Mouse (Mus musculus): ENCODE data around the gene Zfp112. TPM values are rescaled to one million over a fixed set of nuclear protein-coding genes. Genes with fewer than 3 reads are reported as not detected.

The Zfp112 gene
- polyA plus RNA-seq, 1 experiment from 2014 or later: 4.5 TPM

Other genes starting within 250 kb of the Zfp112 start
- gene Vmn1r177, start 245.9 kb upstream of the Zfp112 start, polyA plus RNA-seq (2015; fragmentation: Nextera tagmentation; extraction: Ambion mirVana): not detected in 2 replicates
- not detected in 2 replicates for gene Vmn1r178, start 220.3 kb upstream of the Zfp112 start, polyA plus RNA-seq (2015; fragmentation: Nextera tagmentation; extraction: Ambion mirVana)
- not detected in 2 replicates for gene Vmn1r179, start 185.3 kb upstream of the Zfp112 start, polyA plus RNA-seq (2015; fragmentation: Nextera tagmentation; extraction: Ambion mirVana)
- gene Vmn1r180, start 161.7 kb upstream of the Zfp112 start, polyA plus RNA-seq (2015; fragmentation: Nextera tagmentation; extraction: Ambion mirVana): not detected in 2 replicates
- gene Vmn1r181, start 137.7 kb upstream of the Zfp112 start, polyA plus RNA-seq (2015; fragmentation: Nextera tagmentation; extraction: Ambion mirVana): not detected in 2 replicates
- gene V1rd19, start 110.6 kb upstream of the Zfp112 start, polyA plus RNA-seq (2015; fragmentation: Nextera tagmentation; extraction: Ambion mirVana): not detected in 2 replicates
- gene Vmn1r183, start 59.1 kb upstream of the Zfp112 start, polyA plus RNA-seq (2015; fragmentation: Nextera tagmentation; extraction: Ambion mirVana): not detected in 2 replicates
- gene Zfp180, start 30.4 kb upstream of the Zfp112 start, polyA plus RNA-seq (2015; fragmentation: Nextera tagmentation; extraction: Ambion mirVana): 13.0 and 14.9 TPM in 2 replicates
- 5.9 and 9.1 TPM in 2 replicates for gene Zfp235, start 21.9 kb downstream of the Zfp112 start, polyA plus RNA-seq (2015; fragmentation: Nextera tagmentation; extraction: Ambion mirVana)
- gene Zfp114, start 62.7 kb downstream of the Zfp112 start, polyA plus RNA-seq (2015; fragmentation: Nextera tagmentation; extraction: Ambion mirVana): 3.1 and 3.2 TPM in 2 replicates
- gene Zfp111, start 99.1 kb downstream of the Zfp112 start, polyA plus RNA-seq (2015; fragmentation: Nextera tagmentation; extraction: Ambion mirVana): 5.8 and 6.8 TPM in 2 replicates
- gene Zfp109, start 125.2 kb downstream of the Zfp112 start, polyA plus RNA-seq (2015; fragmentation: Nextera tagmentation; extraction: Ambion mirVana): 3.0 and 3.1 TPM in 2 replicates
- 2.3 TPM in 2 replicates for gene Zfp108, start 142.5 kb downstream of the Zfp112 start, polyA plus RNA-seq (2015; fragmentation: Nextera tagmentation; extraction: Ambion mirVana)
- 4.6 and 4.8 TPM in 2 replicates for gene Zfp93, start 158.1 kb downstream of the Zfp112 start, polyA plus RNA-seq (2015; fragmentation: Nextera tagmentation; extraction: Ambion mirVana)
- gene Zfp61, start 188.9 kb downstream of the Zfp112 start, polyA plus RNA-seq (2015; fragmentation: Nextera tagmentation; extraction: Ambion mirVana): 14.5 and 18.7 TPM in 2 replicates
- gene Zfp94, start 204.4 kb downstream of the Zfp112 start, polyA plus RNA-seq (2015; fragmentation: Nextera tagmentation; extraction: Ambion mirVana): 4.5 and 4.6 TPM in 2 replicates
- gene Tescl, start 221.6 kb downstream of the Zfp112 start, polyA plus RNA-seq (2015; fragmentation: Nextera tagmentation; extraction: Ambion mirVana): not detected in 2 replicates
- not detected in 2 replicates for gene Lypd5, start 236.9 kb downstream of the Zfp112 start, polyA plus RNA-seq (2015; fragmentation: Nextera tagmentation; extraction: Ambion mirVana)